Mouse (Mus musculus): ENCODE data around the gene Cradd. TPM values are rescaled to one million over a fixed set of nuclear protein-coding genes. Genes with fewer than 3 reads are reported as not detected.

Cradd gene
- total RNA-seq, 2 experiments from 2014 or later = 13.0 to 14.0 TPM

DNA sequence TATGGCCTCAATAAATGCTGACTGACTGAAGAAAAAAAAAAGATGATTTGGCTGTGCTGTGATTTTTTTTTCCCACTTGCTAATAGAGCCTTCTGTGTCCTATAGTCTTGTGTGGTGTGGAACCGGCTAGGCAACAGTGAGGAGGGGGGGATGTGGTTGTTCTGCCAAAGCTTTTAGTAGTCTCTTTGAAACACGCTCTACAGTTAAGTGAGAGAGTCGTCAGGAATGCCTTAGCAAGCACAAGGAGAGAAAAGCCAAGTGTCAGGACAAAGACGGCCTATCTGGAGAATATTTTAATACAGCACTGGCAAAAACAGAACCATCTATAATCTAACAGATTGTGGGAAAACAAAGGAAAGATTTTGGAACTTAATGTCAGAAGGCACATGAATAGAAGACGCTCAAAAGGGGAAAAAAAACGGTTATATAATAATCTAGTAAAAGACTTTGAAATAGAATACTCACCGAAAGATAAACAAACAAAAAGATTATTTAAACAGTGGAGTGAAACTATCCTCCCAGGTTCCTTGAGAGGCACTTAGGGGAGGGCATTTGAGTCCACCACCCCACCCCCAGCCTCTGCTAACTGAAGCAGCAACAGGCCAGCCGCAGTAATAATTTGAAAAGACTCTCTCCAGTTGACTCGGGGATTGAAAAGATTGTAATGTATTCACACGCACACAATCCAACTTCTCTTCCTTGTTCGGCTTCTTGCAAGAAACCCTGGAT is 16.9 kb downstream of the Cradd start:
- DNase-seq (ENCODE audit: low spot score in 2 of 2) = no peak

GRCm38 (mm10) chr10:95304240-95304639 is 19.7 kb downstream of the Cradd start:
- DNase-seq (ENCODE audit: low spot score in 2 of 2) = no peak

DNA sequence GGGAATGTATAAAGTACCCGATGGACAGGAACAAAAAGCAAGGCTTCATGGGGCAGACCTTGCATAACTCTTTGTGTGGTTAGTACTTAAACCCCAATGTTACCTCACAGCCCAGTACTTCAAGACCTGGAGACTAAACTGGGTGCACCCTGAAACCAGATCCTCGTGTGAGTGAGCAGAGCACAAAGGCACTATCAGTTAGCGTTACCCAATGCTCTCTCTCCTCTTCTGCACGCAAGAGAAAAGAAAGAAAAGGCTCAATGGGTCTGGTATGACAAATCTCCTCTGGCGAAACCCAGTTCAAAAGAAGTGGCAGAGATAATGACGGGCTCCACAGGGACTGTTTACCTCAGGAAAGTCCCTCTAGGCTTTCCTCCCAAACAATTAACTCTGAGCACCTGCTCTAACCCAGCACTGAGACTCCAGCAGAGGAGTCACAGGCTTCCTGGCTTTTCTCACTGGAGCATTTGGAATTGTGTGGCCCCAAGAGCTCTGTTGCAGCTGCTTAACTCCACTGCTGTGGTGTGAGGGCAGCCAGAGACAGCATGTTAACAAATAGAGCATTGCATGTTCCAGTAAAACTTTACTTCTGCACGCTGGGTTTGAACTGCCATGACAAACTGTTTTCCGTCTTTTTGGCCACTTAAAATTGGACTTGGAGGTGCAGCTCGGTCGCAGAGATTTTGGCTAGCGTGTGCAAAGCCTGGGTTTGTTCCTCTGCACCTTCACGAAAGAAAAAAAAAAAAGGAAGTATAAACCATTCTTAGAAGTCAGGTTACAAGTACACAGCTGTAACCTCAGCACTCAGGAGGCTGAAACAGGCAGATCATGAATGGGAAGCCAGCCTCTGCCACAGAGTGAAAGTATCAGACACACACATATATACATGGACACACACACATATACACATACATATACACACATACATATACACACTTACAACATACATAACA is 21.4 kb downstream of the Cradd start:
- DNase-seq (ENCODE audit: low spot score in 2 of 2) = no peak

DNA sequence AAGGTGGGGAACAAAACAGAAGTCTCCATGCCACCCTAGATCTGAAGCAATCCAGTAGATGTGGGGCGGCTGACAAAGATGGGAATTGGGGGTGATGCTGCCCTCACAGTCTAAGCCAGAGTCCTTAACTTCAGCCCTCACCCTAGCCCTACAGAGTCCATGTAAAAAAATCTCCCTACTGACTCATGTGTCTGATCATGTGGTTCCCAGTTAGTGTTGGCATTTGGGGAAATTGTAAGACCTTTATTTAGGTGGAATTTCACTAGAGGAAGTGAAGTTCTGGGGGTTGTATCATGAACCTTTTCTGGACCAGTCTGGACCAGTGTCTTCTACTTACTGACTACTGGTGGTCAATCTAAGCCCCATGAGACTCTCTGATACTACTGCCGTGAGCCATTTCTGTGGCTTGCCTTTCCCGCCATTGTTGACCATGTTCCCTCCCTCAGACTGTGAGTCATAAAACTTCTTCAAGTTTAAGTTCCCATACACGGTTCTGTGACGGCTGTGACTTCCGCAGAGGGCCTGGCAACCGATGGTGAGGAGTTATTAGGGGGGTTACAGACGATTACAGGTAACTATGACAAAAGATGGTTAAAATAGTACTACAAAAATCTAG is 23.6 kb downstream of the Cradd start:
- DNase-seq (ENCODE audit: low spot score in 2 of 2) = no peak

DNA sequence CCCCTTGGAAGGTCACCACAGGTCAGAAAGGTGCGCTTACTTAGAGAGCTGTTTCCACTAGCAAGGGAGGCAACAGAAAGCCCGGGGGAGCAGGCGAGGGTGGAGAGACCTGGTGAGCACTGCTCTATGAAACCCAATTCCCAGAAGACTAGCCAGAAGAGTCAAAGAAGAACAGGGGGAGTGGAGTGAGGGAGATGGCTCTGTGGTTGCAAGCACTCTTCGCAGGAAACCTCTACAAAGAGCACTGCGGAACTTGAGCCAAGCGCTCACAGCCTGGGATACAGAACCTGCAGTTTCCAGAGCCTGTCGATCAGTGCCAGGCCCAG is 24.2 kb downstream of the Cradd start:
- no peak for DNase-seq (ENCODE audit: low spot score in 2 of 2)

GRCm38 (mm10) chr10:95299010-95299807 is 24.7 kb downstream of the Cradd start:
- no peak for DNase-seq (ENCODE audit: low spot score in 2 of 2)

- DNase-seq (ENCODE audit: low spot score in 2 of 2) = no peak
These were observed 25.4 kb downstream of the Cradd start for GRCm38 (mm10) chr10:95298504-95298903.

DNA sequence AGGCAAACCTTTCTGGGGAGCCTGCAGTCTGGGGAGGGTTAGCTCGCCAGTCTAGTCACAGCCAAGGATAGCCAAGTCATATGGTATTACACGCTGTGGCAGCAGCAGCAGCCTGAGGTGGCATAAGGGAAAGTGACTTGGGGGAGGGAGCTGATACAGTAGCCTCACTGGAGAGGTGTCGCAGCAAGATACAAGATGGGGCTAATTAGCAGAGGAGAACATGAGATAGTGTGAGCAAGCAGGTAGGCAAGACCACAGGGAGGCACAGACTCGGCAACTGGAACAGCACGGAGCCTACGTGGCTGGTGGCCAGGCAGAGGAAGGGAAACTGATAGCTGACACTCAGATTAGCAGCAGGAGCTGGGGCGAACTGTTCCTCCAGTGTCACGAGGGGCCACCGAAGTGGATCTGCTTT is 26.2 kb downstream of the Cradd start:
- DNase-seq (ENCODE audit: low spot score in 2 of 2) = no peak

DNA sequence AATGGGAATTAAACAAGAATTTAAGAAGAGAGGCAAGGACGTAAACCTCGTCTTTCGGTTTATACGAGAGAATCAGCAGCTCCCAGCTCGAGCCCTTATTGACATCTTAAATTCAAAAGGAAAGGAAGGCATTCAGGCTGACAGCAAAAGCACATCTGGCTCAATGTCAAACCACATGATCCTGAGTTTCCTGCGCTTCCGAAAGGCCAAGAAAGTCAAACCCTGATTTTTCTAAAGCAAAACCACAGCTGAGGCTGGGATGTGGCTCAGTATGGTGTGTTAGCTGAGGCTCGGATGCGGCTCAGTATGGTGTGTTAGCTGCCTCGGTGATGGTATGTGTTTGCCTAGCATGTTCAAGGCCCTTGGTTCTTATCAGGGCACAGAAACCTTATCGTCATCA is 26.9 kb downstream of the Cradd start:
- no peak for DNase-seq (ENCODE audit: low spot score in 2 of 2)

DNA sequence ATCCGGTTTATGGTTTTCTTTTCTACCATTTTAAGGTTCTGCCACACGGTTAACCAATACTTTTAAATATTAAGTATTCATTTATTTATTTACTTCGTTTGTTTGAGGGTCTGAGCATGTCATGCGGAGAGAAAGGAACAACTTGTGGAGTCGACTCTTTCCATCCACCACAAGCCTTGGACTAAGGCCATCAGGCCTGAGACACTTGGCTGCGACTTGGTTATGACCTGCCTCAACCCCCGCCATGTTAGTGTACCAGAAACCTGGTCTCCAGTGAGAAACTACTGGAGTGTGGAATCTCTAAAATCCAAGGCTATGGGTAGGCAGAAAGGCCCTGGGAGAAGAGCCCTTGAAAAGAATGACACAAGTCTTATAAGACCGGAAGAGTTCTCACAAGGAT is 30.7 kb downstream of the Cradd start:
- DNase-seq (ENCODE audit: low spot score in 2 of 2) = no peak

- no peak for DNase-seq (ENCODE audit: low spot score in 2 of 2)
These were observed 31.7 kb downstream of the Cradd start for GRCm38 (mm10) chr10:95292269-95292668.

- no peak for DNase-seq (ENCODE audit: low spot score in 2 of 2)
These were observed 32.6 kb downstream of the Cradd start for GRCm38 (mm10) chr10:95291133-95291876.

- no peak for DNase-seq (ENCODE audit: low spot score in 2 of 2)
These were observed 34.1 kb downstream of the Cradd start for GRCm38 (mm10) chr10:95289819-95290218.

- no peak for DNase-seq (ENCODE audit: low spot score in 2 of 2)
These were observed 35.7 kb downstream of the Cradd start for GRCm38 (mm10) chr10:95288206-95288605.

GRCm38 (mm10) chr10:95287351-95287750 is 36.6 kb downstream of the Cradd start:
- no peak for DNase-seq (ENCODE audit: low spot score in 2 of 2)

DNA sequence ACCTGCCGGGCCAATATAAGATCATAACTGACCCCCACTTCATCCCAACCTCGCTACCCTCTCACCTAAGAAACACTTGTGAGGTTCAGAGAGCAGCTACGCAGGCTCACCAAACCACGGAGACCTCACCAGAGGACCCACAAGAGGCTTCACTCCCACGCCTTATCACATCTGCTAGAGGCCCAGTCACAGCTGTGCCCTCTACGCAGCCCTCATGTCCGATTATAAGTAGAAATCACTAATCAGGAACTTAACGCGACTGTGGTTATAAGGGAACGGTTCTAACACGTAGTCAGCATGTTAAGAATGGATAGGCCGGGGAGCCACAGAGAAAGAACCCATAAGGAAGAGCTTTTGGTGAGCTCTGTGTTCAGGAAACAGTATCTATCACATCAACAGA is 40.5 kb downstream of the Cradd start:
- DNase-seq (ENCODE audit: low spot score in 2 of 2) = no peak

DNA sequence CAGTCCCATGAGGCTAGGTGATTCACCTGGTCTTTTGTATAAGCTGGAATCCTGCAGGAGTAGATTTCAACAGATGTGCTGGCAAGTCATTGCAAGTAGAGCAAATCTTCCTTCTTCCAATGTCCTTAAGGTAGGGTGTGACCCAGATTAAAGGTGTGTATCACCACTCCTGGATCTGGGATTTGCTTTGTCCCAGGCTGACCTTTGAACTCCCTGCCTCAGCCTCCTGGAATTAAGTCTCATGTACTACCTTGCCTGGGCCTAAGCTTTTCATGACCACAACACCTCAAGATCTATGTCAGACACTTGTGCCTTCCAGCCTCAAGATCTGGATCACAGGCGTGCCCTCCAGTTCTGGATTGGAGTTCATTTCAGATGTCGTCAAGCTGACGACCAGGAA is 41.9 kb downstream of the Cradd start:
- DNase-seq (ENCODE audit: low spot score in 2 of 2) = no peak

DNA sequence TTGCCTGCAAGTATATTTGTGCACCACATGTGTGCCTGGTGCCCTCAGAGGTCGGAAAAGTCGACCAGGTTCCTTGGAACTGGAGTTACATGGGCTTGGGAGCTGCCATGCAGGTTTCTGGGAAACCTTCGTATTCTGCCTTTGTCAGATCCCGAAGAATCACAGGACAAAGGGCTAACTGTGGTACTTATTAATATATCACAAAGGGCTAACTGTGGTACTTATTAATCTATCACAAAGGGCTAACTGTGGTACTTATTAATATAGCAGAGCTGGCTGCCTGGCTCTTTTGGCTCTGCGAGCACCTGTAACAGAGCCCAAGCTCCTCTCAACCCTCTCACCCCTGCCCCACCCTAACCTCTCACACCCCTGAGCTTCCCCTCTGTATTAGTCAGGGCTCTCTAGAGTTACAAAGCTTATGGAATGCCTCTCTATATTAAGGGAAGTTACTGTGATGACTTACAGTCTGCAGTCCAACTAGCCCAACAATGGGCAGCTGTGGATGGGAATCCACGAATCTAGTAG is 42.4 kb downstream of the Cradd start:
- no peak for DNase-seq (ENCODE audit: low spot score in 2 of 2)

- DNase-seq (ENCODE audit: low spot score in 2 of 2) = no peak
These were observed 43.6 kb downstream of the Cradd start for GRCm38 (mm10) chr10:95280327-95280726.

DNA sequence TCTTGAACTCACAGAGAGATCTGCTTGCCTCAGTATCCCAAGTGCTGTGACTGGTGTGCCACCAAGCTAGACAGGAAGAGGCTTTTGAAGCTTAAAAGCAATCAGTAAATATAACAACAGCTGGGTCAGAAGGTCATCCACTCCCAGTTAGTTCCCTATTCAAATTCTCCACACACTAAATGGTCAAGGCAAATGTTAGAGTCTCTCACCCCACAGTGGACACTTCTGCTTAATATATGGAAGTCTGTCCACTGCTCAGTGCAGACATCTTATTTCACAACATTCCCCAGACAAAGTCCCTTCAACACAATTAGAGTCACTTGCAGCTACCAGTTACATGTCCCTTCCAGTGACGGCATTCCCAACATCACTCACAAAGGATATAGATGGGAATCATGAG is 44.5 kb downstream of the Cradd start:
- DNase-seq (ENCODE audit: low spot score in 2 of 2) = no peak

All from adrenal gland, postnatal 4 days (tissue).